Mouse (Mus musculus) v-Abl transformed pro-B cells (cell line): ENCODE measurements around the gene A730015C16Rik.

Source experiments
- in situ Hi-C, 2 experiments: fragments of 400-800 bp; cut with MboI; formaldehyde crosslinking; loops; one replicate each; pipeline ENCODE4 v1.15.1; 2025; ENCODE audit not compliant: unreplicated experiment in 2 of 2

A730015C16Rik gene

GRCm38 (mm10) chr4:108848505-108848848 is at the start of gene A730015C16Rik:
Gene A730015C16Rik (minus strand): TSS chr4:108848619.
- in situ Hi-C loops, result no loop called here

- in situ Hi-C loops, result no loop called here
These were observed 42.5 kb upstream of the A730015C16Rik start for GRCm38 (mm10) chr4:108890876-108891275.

- in situ Hi-C loops, result no loop called here
These were observed 39.0 kb upstream of the A730015C16Rik start for GRCm38 (mm10) chr4:108887456-108887855.

- in situ Hi-C loops, result no loop called here
These were observed 35.4 kb upstream of the A730015C16Rik start for GRCm38 (mm10) chr4:108883815-108884214.

GRCm38 (mm10) chr4:108878963-108879822 is 30.8 kb upstream of the A730015C16Rik start, which contains the start of gene Rab3b:
Gene Rab3b (plus strand): TSS chr4:108879063.
- in situ Hi-C loops, result no loop called here

GRCm38 (mm10) chr4:108877901-108878300 is 29.5 kb upstream of the A730015C16Rik start:
- in situ Hi-C loops, result no loop called here

GRCm38 (mm10) chr4:108873746-108874145 is 25.3 kb upstream of the A730015C16Rik start:
- in situ Hi-C loops, result loop anchor here in 1 of 2 experiments (25.0 kb wide), 1 partner anchor 864 kb away; no protein-coding TSS in a partner anchor

GRCm38 (mm10) chr4:108869730-108870374 is 21.4 kb upstream of the A730015C16Rik start:
- in situ Hi-C loops, result loop anchor here (5.0 to 25.0 kb wide), 6 partner anchors 73 to 867 kb away; no protein-coding TSS in a partner anchor

- in situ Hi-C loops, result loop anchor here (5.0 to 25.0 kb wide), 6 partner anchors 70 to 870 kb away; no protein-coding TSS in a partner anchor
These were observed 18.4 kb upstream of the A730015C16Rik start for GRCm38 (mm10) chr4:108866806-108867205.

GRCm38 (mm10) chr4:108847715-108848504 is 509 bp downstream of the A730015C16Rik start, which contains the start of gene Kti12:
Gene Kti12 (plus strand): TSS chr4:108847785.
- in situ Hi-C loops, result no loop called here

- in situ Hi-C loops, result no loop called here
These were observed 2.4 kb downstream of the A730015C16Rik start for GRCm38 (mm10) chr4:108845824-108846569.

GRCm38 (mm10) chr4:108843336-108843735 is 5.1 kb downstream of the A730015C16Rik start:
- in situ Hi-C loops, result no loop called here

- in situ Hi-C loops, result no loop called here
These were observed 6.4 kb downstream of the A730015C16Rik start for GRCm38 (mm10) chr4:108841920-108842578.

- in situ Hi-C loops, result no loop called here
These were observed 10.4 kb downstream of the A730015C16Rik start for GRCm38 (mm10) chr4:108838031-108838430.

GRCm38 (mm10) chr4:108835496-108835895 is 12.9 kb downstream of the A730015C16Rik start:
- in situ Hi-C loops, result no loop called here

GRCm38 (mm10) chr4:108834971-108835311 is 13.5 kb downstream of the A730015C16Rik start:
- in situ Hi-C loops, result no loop called here

GRCm38 (mm10) chr4:108834115-108834970 is 14.1 kb downstream of the A730015C16Rik start, which contains the start of gene Txndc12:
Gene Txndc12 (plus strand): TSS chr4:108834601.
- in situ Hi-C loops, result no loop called here

GRCm38 (mm10) chr4:108833828-108834114 is 14.6 kb downstream of the A730015C16Rik start:
- in situ Hi-C loops, result no loop called here
